Comparison of ENCODE assay signal across 13 mouse cellular contexts in genomic region chr13:113901001-113901545, GRCm38 (mm10).
DNase-seq lines count a peak whose midpoint lies in the region; ATAC-seq and TF ChIP-seq lines count a peak whose summit lies in the region.
"Had no signal": no experiment of that assay in that cellular context is flagged by ENCODE, and none has a peak within 500 bp of the region (broad histone marks: within the 10 kb centered on the region; RNA-seq: fewer than 3 reads in every experiment).

No protein-coding gene starts in this region.

- H3K4me2 ChIP-seq in kidney, embryonic 16.5 days (replicated peaks; ENCODE audit: low read depth, low read length) = no peak overlapping the region
- no peak overlapping the region for H3K4me2 ChIP-seq in hindbrain, embryonic 16.5 days (ENCODE audit: low read length)
- H3K4me2 ChIP-seq: intestine, embryonic 15.5 days; midbrain, embryonic 12.5 days had no signal

- H3K9ac ChIP-seq in kidney, embryonic 16.5 days (replicated peaks; ENCODE audit: low read length) = no peak overlapping the region
- H3K9ac ChIP-seq in hindbrain, embryonic 16.5 days (ENCODE audit: low read depth, low read length) = no peak overlapping the region
- H3K9ac ChIP-seq: intestine, embryonic 15.5 days; liver, postnatal 0 days; midbrain, embryonic 12.5 days had no signal

- no peaks in the 10 kb centered on the region; the same call in 1 of the 2 replicates for H3K9me3 ChIP-seq in kidney, embryonic 16.5 days (ENCODE audit: low read length)
- H3K9me3 ChIP-seq in hindbrain, embryonic 16.5 days (ENCODE audit: control insufficient read depth, low read length) = no peaks in the 10 kb centered on the region
- H3K9me3 ChIP-seq: intestine, embryonic 15.5 days; midbrain, embryonic 12.5 days had no signal

- peak; percentile 63 for ATAC-seq in frontal cortex, adult (ENCODE audit: low TSS enrichment)
- ATAC-seq in kidney, embryonic 16.5 days (ENCODE audit: low FRiP score, low TSS enrichment) = no peak
- no peak for ATAC-seq in hindbrain, embryonic 16.5 days
- ATAC-seq: intestine, embryonic 15.5 days; liver, postnatal 0 days had no signal

- no peak for TF ChIP-seq POLR2A in kidney, adult 2 months (IDR thresholded peaks at IDR 0.05; ENCODE audit: low read depth, low read length)

- H3K27me3 ChIP-seq in kidney, adult 2 months (replicated peaks; ENCODE audit: control insufficient read depth, insufficient read depth, low read length) = no peaks in the 10 kb centered on the region
- H3K27me3 ChIP-seq in kidney, embryonic 16.5 days (ENCODE audit: insufficient read depth, low read length) = no peaks in the 10 kb centered on the region
- H3K27me3 ChIP-seq in hindbrain, embryonic 16.5 days (replicated peaks; ENCODE audit: control insufficient read depth, insufficient read depth, low read length) = no peaks in the 10 kb centered on the region
- H3K27me3 ChIP-seq: intestine, embryonic 15.5 days; midbrain, embryonic 12.5 days had no signal

- WGBS in kidney, adult 2 months = 86% methylated on average over 11 of the region's 11 CpGs
- WGBS in kidney, embryonic 16.5 days = 80% methylated on average over 11 of the region's 11 CpGs
- WGBS in hindbrain, embryonic 16.5 days = 92% methylated on average over 11 of the region's 11 CpGs

- no peaks in the 10 kb centered on the region for H3K4me1 ChIP-seq in kidney, adult 2 months (ENCODE audit: control insufficient read depth, insufficient read depth, low read length)
- no peaks in the 10 kb centered on the region for H3K4me1 ChIP-seq in kidney, embryonic 16.5 days (ENCODE audit: insufficient read depth, low read length)
- H3K4me1 ChIP-seq in hindbrain, embryonic 16.5 days (ENCODE audit: control insufficient read depth, insufficient read depth, low read depth, low read length) = no peaks in the 10 kb centered on the region
- H3K4me1 ChIP-seq: intestine, embryonic 15.5 days; midbrain, embryonic 12.5 days had no signal

- no peak overlapping the region for H3K4me3 ChIP-seq in kidney, adult 2 months (ENCODE audit: insufficient read depth, low read depth, low read length)
- no peak overlapping the region for H3K4me3 ChIP-seq in kidney, embryonic 16.5 days (ENCODE audit: low read length)
- H3K4me3 ChIP-seq in hindbrain, embryonic 16.5 days (ENCODE audit: low read length) = no peak overlapping the region
- H3K4me3 ChIP-seq: erythroblast, embryonic 14.5 days; intestine, embryonic 15.5 days; midbrain, embryonic 12.5 days had no signal

- no peak for TF ChIP-seq CTCF in kidney, adult 2 months (conservative IDR thresholded peaks at IDR 0.05; ENCODE audit: insufficient read depth, insufficient read length, low read depth, low read length)

- H3K36me3 ChIP-seq in kidney, adult 2 months (ENCODE audit: control insufficient read depth, insufficient read depth, low read length) = no peaks in the 10 kb centered on the region
- H3K36me3 ChIP-seq in kidney, embryonic 16.5 days (ENCODE audit: insufficient read depth, low read length) = no peaks in the 10 kb centered on the region
- H3K36me3 ChIP-seq in hindbrain, embryonic 16.5 days (ENCODE audit: control insufficient read depth, insufficient read depth, low read length) = no peaks in the 10 kb centered on the region
- H3K36me3 ChIP-seq: intestine, embryonic 15.5 days; midbrain, embryonic 12.5 days had no signal

- no peak overlapping the region for H3K27ac ChIP-seq in kidney, adult 2 months (ENCODE audit: insufficient read depth, low read depth, low read length)
- H3K27ac ChIP-seq in kidney, embryonic 16.5 days (ENCODE audit: low read length) = no peak overlapping the region
- H3K27ac ChIP-seq in hindbrain, embryonic 16.5 days (ENCODE audit: low read depth, low read length) = no peak overlapping the region
- H3K27ac ChIP-seq: intestine, embryonic 15.5 days; midbrain, embryonic 12.5 days had no signal

- no peak for DNase-seq in frontal cortex, adult 2 months (ENCODE audit: extremely low spot score in 1 of 2, low spot score in 1 of 2)
- DNase-seq in kidney, adult 2 months = peak; percentile 78
- DNase-seq in adrenal gland, postnatal 14 days = peak; percentile 70
- DNase-seq in kidney, postnatal 25 days = peak; percentile 67 to 68
- DNase-seq in cerebellum, postnatal 36 days = no peak
- DNase-seq: cerebellum, adult 8-10 months; liver, postnatal 0 days had no signal

Comparison
In these comparisons a context has a peak if more than half of its experiments do, and no peak if none do; other contexts are left out.
1. DNase-seq: peak in kidney, adult 2 months (single experiment), adrenal gland, postnatal 14 days (single experiment) and kidney, postnatal 25 days (2 of 2); none in frontal cortex, adult 2 months (0 of 2) and cerebellum, postnatal 36 days (0 of 2).